Mouse (Mus musculus): ENCODE results near the gene Bmp2k.

Bmp2k gene

GRCm38 (mm10) chr5:97110133-97110532 lies 112.6 kb downstream of the Bmp2k start:
- no peak for DNase-seq

GRCm38 (mm10) chr5:97110697-97111096 lies 113.2 kb downstream of the Bmp2k start:
- DNase-seq, result no peak

GRCm38 (mm10) chr5:97111207-97111910 lies 113.9 kb downstream of the Bmp2k start, which contains the start of gene Paqr3:
Paqr3 (minus strand) TSS chr5:97111596.
- peak; percentile 100 for DNase-seq

- DNase-seq, result no peak
These were observed 127.5 kb downstream of the Bmp2k start for GRCm38 (mm10) chr5:97124977-97125376.

- DNase-seq, result no peak
These were observed 128.0 kb downstream of the Bmp2k start for GRCm38 (mm10) chr5:97125459-97125970.

GRCm38 (mm10) chr5:97126005-97126404 lies 128.5 kb downstream of the Bmp2k start:
- no peak for DNase-seq

GRCm38 (mm10) chr5:97127284-97127683 lies 129.8 kb downstream of the Bmp2k start:
- DNase-seq, result no peak

GRCm38 (mm10) chr5:97128242-97129226 lies 131.0 kb downstream of the Bmp2k start:
- no peak for DNase-seq

- no peak for DNase-seq
These were observed 132.1 kb downstream of the Bmp2k start for GRCm38 (mm10) chr5:97129589-97129988.

- no peak for DNase-seq
These were observed 137.8 kb downstream of the Bmp2k start for GRCm38 (mm10) chr5:97135331-97135730.
